Mouse (Mus musculus): ENCODE results near the gene Chd1. TPM values are rescaled to one million over a fixed set of nuclear protein-coding genes. Genes with fewer than 3 reads are reported as not detected.
A peak's percentile ranks its signal among the peaks of the same experiment; 100 is the strongest.

The Chd1 gene
- total RNA-seq (2015; ENCODE audit: low replicate concordance) (20.3 and 21.9 TPM in 2 replicates), total RNA-seq (2017; ENCODE audit: low replicate concordance) (32.1 and 32.9 TPM in 2 replicates)

- ATAC-seq (replicated peaks; ENCODE audit: low FRiP score, poor library complexity, severe bottlenecking), result peak; percentile 85
Observed at GRCm38 (mm10) chr17:15704475-15705300, at the start of gene Chd1. Gene Chd1, plus strand, starts transcription at chr17:15704967.

DNA sequence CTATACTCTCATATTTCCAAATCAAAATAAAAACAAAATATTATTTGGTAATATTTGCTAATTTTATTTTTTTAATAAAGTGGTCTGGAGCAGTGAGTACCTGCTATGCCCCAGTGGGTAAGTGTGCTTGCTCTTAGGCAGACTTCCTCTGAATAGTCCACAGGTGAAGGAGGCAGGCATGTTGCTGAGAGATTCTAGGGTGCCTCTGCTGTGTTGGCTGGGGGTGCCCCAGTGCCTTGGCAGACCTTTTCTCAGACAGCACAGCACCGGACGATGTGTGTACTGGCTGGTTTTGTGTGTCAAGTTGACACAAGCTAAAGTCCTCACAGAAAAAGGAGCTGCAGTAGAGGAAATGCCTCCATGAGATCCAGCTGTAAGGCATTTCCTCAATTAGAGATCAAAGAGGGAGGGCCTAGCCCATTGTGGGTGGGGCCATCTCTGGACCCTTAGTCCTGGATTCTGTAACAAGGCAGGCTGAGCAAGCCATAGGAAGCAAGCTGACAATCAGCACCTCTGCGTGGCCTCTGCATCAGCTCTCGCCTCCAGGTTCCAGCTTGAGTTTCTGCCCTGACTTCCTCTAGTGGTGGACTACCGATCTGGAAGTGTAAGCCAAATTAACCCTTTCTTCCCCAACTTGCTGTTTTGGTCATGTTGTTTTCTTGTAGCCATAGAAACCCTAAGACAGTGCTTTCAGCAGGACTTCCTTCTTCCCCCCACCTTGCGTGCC is 47.7 kb upstream of the Chd1 start:
- no peak for ATAC-seq (replicated peaks; ENCODE audit: low FRiP score, poor library complexity, severe bottlenecking)

GRCm38 (mm10) chr17:15672870-15673269 is 31.9 kb upstream of the Chd1 start:
- ATAC-seq (replicated peaks; ENCODE audit: low FRiP score, poor library complexity, severe bottlenecking), result no peak

DNA sequence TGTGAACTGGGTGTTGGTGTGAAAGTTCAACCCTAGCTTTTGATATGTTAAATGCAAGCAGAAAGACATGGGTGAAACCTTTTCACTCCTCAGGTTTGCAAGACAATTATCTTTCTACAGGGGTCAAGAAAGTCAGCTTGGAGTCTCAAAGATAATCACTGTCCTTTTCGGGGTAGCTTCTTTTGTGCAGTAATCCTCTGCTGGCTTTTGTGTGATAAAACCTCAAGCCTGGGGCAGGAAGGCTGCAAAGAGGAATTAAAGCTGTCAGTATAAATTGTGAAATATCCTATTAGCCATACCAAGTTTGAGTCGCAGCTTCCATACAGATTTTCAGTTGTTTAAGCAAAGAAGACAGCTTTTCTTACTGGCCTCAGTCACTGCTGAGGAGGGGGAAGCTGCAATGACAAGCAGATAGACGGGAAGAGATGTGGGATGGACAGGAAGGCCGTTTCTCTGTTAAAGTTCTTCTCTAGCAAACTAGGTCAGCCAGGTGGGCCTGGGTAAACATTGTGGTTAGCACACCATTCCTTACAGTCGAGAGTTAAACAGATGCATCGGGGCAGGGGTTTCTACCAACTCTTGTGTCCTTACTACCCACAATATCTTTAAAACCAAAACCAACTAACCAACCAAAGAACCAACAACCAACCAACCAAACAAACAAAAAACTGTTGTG is 26.7 kb upstream of the Chd1 start:
- ATAC-seq (replicated peaks; ENCODE audit: low FRiP score, poor library complexity, severe bottlenecking), result no peak

DNA sequence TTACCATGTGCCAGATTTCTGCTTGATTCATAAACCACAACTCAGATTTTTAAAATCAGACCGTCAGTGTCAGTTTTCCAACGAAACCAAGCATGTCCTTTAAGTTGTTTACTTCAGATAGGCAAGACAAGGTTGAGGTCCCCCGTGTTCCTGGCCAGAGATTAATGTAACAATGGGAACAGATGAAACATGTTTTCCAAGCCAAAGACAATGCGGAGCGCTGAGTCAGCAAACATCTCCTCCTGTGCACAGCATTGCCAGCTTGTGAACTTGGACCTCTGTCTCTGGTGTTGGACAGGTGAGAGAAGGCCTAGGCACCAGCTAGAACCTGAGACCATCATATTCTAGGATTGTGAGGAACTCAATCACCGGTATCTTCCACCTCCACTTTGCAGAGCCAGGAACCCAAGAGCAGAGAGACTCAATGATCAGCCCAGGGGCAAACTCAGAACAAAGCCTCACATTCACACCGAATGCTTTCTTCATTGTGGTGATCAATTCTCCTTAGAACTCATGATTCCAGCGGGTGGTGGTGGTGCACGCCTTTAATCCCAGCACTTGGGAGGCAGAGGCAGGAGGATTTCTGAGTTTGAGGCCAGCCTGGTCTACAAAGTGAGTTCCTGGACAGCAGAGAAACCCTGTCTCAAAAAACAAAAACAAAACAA is 24.7 kb upstream of the Chd1 start:
- ATAC-seq (replicated peaks; ENCODE audit: low FRiP score, poor library complexity, severe bottlenecking), result no peak

DNA sequence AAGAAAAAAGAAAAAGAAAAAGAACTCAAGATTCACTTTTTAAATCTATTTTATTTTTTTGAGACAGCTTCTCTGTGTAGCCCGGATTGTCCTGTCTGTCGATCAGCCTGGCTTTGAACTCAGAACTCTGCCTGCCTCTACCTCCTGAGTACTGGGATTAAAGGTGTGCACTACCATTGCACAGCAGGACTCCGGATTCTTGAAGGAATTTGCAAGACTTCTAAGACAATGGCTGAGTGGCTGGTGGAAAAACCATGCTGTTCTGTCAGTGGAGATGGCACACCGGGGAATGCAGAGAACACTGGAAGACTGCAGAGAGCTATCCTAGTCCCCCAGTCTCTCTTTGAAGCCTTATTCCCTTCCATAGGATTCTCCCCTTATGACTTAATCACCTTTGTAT is 24.1 kb upstream of the Chd1 start:
- no peak for ATAC-seq (replicated peaks; ENCODE audit: low FRiP score, poor library complexity, severe bottlenecking)

DNA sequence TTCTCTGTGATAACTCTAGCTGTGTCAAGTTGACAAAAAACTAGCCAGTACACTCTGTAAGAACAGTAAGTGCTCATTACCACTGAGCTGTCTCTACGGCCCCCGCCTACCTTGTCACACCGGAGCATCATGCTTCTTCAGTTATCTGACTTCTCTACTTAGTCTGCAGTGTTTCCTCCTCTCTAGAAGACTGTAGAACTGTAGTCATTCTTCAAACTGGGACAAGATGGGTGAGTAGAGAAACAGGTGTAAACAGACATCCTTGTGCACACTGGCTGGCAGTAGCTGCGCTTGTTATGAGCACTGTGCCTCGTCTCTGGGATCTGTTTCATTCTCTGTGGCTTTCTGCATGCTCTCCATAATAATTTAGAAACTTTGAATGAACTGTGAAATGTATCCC is 18.4 kb upstream of the Chd1 start:
- no peak for ATAC-seq (replicated peaks; ENCODE audit: low FRiP score, poor library complexity, severe bottlenecking)

DNA sequence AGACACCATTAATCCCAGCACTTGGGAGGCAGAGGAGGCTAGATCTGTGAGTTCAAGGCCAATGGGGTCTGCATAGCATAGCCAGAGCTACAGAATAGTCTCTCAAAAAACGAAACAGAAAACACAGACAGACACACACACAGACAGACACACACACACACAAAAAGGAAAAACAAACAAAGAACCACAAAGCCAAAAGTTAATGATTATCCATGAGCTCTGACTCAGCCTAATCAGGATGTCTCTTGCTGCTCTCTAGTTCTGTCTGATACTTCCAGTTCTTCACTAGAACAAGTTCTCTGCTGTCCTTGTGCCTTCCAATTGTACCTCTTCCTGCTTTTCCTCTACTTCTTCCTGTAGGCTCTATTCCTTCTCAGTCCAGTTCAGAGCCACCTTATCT is 14.5 kb upstream of the Chd1 start:
- ATAC-seq (replicated peaks; ENCODE audit: low FRiP score, poor library complexity, severe bottlenecking), result no peak

DNA sequence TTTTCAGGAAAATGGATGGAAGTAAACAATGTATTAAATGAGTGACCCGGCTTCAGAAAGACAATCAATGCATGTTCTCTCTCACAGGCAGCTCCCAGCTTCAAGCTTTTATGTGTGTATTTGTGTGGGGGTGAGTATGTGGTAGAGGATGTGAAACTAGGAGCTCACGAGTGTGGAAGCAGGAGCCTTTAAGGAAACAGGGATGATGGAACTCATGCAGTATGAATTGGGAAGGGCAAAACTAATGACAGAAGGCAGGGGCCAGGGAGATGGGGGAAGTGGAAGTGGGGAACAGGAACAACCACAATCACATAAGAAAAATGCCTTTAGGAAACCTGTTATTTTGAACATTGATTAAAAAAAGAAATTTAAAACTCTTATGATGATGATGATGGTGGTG is 9.2 kb upstream of the Chd1 start:
- no peak for ATAC-seq (replicated peaks; ENCODE audit: low FRiP score, poor library complexity, severe bottlenecking)

- ATAC-seq (replicated peaks; ENCODE audit: low FRiP score, poor library complexity, severe bottlenecking), result no peak
Observed at GRCm38 (mm10) chr17:15698956-15699355, 5.8 kb upstream of the Chd1 start.

- ATAC-seq (replicated peaks; ENCODE audit: low FRiP score, poor library complexity, severe bottlenecking), result no peak
Observed at GRCm38 (mm10) chr17:15701505-15701904, 3.3 kb upstream of the Chd1 start.

GRCm38 (mm10) chr17:15704158-15704474 is 651 bp upstream of the Chd1 start:
- peak; percentile 59 for ATAC-seq (replicated peaks; ENCODE audit: low FRiP score, poor library complexity, severe bottlenecking)

- peak; percentile 31 for ATAC-seq (replicated peaks; ENCODE audit: low FRiP score, poor library complexity, severe bottlenecking)
Observed at GRCm38 (mm10) chr17:15705303-15706284, 827 bp downstream of the Chd1 start.

GRCm38 (mm10) chr17:15714507-15714906 is 9.7 kb downstream of the Chd1 start:
- ATAC-seq (replicated peaks; ENCODE audit: low FRiP score, poor library complexity, severe bottlenecking), result no peak

DNA sequence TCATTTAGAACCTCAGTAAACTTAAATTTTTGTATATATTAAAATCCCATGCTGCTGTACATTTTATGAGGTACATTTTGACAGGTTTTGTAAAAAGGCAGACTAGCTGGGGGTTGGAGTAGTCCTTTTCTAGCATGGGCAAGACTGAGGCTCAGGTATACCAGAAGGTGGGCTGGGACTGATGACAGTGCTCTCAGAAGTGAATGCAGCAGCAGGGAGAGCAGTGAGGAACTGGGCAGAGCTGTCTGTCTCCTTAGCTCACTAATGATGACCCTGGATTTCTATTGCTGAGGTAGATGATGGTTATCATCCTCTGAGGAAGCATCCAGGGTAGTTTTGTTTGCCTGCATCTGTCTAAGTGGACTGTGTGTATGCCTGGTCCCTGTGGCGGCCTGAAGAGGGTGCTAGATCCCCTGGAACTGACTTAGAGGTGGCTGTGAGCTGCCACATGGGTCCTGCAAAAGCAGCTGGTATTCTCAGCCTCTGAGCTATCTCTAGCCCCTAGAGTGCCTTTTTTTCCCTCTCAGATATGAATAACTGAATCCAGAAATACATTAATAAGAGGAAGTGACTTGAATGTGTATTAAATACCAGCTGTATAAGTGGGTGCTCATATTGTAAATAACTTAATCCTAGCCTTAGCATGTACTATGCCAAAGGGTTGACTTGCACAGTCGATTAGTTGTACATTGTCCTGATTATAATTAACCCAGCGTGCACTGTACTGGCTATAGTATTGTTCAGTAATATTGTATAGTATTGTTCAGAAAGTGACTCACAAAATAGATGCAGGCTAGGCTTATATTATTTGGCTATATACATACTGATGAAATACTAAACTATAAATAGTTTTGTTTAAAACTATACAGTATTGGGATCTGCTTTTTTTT is 10.5 kb downstream of the Chd1 start:
- peak; percentile 81 for ATAC-seq (replicated peaks; ENCODE audit: low FRiP score, poor library complexity, severe bottlenecking)

DNA sequence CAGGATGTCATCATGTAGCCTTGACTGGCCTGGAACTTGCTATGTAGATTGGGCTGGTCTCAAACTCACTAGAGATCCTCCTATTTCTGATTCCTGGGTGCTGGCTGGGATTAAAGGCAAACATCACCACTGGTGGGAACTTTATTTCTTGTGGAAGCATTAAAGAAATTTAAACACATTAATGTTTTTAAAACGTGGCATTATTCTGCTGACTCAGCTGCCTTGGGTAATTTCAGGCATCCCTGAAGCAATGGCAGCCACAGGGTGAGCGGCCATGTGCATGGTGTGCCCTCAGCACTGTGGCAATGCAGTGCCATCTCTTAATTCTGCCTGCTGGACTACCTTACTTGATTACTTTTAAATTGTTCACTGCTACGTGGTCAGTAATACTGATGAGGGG is 11.2 kb downstream of the Chd1 start:
- ATAC-seq (replicated peaks; ENCODE audit: low FRiP score, poor library complexity, severe bottlenecking), result no peak

DNA sequence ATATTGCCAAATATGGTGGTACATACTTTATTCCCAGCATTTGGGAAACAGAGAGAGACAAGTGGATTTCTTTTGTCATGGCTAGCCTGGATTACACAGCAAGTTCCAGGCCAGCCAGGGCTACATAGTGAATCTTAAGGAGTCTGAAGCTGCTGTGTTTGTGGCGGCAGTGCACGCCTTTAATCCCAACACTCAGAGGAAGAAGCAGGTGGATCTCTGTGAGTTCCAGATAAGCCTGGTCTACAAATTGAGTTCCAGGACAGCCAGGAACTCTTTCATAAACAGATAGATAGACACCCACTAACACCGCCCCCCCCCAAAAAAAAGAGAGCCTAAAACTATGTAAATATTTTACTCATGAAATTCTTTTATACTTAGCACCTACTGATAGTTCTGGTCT is 16.1 kb downstream of the Chd1 start:
- no peak for ATAC-seq (replicated peaks; ENCODE audit: low FRiP score, poor library complexity, severe bottlenecking)

DNA sequence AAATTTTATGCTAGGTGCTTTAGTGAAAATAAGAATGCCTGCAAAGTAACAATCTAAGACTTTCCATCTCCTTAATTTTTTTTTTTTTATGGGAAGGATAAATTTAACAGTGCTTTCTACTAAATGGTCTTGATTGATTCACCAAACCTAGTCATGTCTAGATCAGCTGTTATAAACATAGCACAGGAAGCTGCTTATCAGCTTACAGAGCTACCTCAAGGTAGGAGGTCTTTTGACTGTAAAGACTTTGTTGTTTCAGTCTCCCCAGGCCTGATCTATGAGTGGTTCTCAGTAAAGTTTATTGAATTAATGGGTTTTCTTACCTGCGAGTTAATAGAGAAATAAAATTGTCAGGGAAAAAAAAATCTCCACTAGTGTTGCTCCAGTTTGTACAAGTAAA is 18.5 kb downstream of the Chd1 start:
- no peak for ATAC-seq (replicated peaks; ENCODE audit: low FRiP score, poor library complexity, severe bottlenecking)

Data from erythroblast, adult 5-6 weeks (primary cell).